Mouse (Mus musculus): ENCODE data around the gene Fam163a.
A peak's percentile ranks its signal among the peaks of the same experiment; 100 is the strongest.

Fam163a gene

DNA sequence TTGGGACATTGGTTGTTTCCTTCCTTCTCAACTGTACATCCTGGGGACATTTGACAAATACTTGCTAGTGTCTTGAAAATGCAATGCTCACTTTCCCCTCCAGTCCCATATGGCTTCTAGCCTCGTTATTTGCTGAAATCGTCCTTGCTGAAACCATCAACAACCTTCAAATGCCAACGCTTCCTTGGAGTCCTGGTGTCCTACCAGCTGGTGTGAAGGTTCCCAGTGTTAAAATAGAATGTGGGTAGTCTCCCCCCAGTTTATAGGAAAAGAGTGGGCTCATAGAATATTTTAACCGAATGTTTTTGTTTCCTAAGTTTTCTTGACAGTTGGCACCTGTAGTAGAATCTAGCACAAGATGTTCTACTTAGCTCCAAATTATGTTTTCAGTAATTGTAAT lies 7.2 kb downstream of the Fam163a start:
- no peak for DNase-seq

DNA sequence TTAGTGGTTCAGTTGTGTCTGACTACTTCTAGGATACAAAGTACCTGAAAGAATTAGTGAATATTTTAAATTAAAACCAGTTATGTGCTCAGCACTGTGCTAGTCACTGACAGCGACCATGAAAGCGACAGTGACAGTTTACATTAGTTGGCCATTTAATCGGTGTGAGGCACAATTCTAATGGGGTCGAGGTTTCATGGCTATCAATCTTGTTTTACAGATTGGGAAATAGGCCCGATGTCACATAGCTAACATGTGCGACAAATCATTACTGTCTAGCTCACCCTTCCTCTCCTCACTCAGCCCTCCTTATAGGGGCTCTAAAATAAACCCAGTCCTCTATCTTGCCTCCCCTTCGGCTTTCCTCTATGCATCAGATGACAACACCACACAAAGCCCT lies 11.5 kb downstream of the Fam163a start:
- no peak for DNase-seq

DNA sequence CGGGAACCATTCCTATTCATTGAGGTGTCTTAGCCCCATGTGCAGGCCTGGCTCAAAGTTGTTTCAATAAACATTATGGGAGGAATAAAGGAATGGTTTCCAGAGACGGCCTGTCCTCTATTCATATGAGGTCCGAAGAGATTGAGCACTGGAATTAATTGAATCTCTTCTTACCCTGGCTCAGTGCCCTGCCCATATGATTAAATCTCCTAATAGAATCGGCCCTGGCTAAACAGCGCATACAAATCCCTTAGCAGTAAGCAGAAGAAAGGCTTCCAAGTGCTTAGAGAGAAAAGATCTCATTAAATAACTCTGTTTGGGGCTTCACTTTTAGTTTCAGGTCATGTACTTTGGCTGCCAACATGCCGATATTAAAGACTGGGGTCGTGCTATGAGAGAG lies 12.0 kb downstream of the Fam163a start:
- no peak for DNase-seq

DNA sequence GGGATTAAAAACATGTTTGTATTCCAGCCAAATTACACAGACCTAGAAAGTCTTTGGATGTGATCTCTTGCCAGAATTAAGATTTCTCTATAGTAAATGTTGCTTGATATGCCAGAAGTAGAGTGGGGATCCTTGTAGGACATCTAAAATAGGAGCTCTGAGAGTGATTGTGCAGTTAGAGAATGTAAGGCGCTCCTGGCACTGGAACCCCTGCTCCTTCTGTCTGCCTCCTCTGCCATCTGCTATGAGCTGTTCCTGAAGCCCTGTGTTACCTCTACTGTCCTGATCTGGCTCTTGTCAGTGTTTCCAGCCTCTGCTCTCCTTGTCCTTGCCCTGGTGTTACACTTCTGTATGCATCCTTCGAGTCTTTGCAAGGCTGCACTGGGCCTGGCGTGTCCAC lies 18.2 kb downstream of the Fam163a start:
- no peak for DNase-seq

DNA sequence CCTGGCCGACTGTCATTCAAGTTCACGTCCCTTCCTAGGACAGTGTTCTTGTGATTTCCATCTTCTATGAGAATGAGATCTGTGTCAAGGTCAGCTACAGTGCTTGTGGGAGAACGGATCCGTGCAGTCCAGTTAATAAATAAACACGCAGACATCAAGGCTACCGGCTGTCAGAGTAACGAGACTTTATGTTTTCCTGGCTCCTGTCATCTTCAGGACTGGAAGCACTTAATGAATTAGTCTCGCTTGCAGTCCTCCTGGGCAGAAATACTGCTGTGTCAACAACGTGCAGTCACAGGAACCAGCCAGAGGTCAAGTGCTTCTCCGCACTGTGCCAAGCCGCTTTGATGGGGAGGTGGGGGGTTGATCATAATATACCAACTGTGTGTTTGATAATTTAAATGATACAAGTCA lies 20.7 kb downstream of the Fam163a start:
- DNase-seq = peak; percentile 67

DNA sequence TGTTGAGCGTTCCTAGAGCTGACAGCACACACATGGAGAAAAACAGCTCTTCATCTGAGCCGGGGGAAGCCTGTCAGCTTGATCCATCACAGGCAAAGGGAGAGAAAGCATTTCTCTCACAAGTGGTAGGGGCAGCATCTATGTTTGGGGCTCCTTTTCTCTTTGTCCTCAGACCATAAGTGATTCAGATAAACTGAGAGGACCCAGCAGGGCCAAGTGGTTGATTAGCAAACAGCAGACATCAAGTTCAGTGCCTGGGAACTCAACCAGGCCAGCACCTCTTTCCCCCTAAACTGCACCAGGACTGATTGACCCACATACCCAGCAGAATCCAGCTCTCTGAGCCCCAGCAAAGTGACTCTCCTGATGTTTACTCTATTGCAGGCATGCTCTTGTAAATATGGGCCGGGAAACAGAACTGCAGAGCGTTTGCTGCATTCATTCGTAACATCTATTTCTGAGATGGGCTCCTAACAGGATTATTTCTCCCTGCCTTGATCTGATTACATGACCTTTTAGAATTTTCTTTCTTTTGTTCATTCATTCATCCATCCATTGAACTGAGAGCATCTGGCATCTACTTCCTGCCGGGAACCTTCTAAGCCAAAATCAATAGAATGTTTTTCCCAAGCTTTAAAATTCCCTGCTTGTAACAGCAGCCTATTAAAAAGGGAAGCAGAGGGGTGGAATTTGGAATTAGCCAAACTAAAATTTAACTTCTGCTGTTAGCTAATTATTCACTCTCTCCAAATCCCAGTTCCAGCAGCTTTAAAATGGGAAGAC lies 21.5 kb downstream of the Fam163a start:
- DNase-seq = peak; percentile 92

DNA sequence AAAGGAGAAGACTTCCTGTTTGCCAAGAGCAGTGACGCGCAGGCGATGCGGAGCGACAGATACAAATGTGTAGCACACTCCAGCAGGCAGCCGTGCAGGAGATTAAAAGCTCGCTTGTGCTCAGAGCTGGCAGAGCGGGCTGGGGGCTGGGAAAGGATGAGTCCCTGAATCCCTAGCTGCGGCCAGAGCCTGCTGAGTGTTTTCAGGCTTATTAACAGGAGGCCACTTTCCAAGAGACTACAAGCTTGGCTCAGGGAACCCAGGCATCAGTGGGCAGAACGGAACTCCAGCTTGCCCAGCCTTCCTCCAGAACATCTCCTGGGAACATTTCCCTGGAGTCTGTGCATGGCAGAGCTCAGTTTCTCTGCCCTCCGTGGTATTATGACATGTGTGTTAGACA lies 25.0 kb downstream of the Fam163a start:
- DNase-seq = peak; percentile 91

DNA sequence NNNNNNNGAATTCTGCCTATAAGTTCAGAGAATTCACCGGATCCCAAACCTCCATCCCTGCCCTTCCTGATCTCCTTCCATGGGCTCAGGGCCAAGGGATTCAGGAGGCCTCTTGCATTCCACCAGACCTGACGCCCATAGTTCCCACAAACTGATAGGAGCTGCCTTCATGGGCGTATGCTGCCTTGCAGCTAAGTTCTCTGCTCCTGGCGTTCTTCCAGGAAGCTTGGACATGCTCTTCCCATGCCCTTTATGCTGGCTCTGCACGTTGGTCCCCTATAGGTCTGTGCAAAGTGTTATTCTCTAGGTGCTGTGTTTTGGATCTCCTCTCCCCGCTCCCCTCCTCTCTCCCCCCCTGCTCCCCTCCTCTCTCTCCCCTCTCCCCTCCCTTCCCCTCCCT lies 36.1 kb downstream of the Fam163a start:
- no peak for DNase-seq

DNA sequence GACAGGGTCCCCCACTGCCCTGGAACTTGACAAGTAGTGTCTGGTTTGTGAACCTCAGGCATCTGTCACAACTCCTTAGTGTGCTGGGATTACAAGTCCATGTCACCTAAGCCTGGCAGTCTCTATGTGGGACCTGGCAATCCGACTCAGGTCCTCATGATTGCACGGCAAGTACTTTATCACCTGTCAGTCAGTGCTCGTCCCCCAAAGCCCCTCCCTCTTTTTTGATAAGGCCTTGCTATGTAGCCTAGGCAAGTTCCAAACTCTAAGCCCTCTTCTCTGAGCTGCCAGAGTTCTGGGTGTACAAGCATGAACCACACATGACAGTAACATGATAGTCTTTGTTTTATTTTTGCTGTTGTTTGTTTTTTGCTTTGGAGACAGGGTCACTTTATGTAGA lies 88.1 kb downstream of the Fam163a start:
- DNase-seq = no peak

DNA sequence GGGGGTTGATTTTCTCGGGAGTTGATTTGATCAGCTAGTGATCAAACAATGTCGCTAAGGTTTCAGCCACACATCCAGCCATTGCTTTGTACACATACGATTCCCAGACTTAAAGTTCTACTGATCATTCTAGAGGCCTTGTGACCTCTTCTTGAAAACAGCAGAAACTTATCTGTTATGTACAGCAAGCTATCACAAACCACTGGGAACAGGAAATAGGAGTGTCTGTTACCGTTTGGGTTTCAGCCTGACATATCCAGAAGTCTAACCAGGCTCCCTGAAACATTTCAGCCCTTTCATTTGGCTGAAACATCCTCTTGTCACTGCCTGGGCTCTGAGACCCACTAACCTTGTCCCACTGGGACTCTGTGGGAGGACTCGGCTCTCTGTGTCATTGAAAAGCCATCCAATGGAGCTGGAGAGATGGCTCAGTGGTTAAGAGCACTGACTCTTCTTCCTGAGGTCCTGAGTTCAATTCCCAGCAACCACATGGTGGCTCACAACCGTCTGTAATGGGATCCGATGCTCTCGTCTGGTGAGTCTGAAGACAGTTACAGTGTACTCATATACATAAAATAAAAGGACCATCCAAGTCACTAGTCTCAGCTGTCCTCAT lies 90.8 kb downstream of the Fam163a start:
- no peak for DNase-seq

DNA sequence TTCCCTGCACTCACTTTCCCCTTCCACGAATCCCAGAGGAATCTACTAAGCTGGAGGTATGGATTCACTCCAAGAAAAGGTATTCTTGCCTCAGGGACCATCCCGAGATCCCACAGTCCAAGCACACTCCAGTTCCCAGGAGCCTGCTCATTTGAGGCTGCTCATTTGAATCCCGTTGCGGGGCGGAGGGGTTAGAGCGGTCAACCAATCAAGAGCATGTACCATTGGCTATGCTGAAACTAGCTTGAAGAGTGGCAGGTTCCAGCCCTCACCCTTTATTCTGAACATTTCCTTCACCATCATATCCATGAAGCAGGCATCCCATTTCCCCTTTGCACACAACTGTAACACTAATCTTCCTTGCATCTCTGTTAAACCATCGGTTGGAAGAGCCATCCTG lies 92.7 kb downstream of the Fam163a start:
- DNase-seq = no peak

DNA sequence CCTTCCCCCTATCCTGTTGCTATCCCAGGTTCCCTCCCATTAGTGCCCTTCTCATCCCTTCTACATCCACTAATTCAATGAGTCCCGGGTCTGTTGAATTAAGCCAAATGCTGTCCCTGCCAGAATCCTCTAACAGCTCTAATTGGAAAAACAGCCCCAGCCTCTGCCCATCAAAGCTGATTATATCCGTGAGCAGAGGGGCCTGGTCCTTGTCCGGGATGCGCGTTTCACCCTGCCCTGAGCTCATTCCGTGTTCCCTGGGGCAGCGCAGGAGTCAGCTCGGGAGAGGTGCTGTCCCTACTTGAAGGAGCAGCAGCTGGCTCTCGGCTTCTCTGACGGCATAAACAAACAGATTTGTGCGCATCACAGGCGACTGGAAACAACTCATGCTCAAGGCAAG lies 93.1 kb downstream of the Fam163a start:
- peak; percentile 68 for DNase-seq

DNA sequence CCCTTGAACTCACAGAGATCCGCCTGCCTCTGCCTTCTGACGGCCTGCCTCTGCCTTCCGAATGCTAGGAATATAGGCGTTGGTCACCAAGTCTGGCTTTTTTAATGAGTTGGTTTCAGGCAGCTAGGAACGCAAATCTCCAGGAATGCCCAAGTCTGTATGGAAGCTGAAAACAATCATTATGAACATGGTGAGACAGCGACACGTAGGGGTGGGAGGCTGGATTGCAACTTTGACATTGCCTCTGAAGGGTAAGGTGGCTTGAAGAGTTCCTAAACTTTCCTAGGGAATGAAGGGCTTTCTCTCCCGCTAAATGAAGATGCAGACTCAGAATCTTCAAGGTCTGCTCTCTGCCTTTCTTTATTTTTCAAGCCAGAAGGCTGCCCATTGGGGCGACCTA lies 93.7 kb downstream of the Fam163a start:
- DNase-seq = peak; percentile 48

DNA sequence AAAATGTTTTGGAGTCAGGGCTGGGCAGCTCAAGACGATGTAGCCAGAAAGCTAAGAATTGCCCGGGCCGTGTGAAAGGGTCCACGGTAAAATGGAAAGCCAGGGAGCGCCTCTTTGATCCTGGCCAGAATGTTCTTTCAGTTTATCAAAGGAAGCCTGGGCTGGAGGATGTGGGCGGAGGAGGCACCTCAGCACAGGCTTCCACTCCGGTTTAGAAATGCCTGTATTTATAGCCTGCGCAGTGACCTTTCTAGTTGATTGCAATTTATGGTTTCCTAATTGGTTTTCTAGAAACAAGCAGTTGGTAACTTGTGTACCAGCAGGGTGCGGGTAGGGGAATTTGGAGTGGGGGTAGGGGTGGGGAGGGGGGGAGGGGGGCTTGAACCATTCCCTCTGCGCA lies 96.4 kb downstream of the Fam163a start:
- DNase-seq = peak; percentile 38

DNA sequence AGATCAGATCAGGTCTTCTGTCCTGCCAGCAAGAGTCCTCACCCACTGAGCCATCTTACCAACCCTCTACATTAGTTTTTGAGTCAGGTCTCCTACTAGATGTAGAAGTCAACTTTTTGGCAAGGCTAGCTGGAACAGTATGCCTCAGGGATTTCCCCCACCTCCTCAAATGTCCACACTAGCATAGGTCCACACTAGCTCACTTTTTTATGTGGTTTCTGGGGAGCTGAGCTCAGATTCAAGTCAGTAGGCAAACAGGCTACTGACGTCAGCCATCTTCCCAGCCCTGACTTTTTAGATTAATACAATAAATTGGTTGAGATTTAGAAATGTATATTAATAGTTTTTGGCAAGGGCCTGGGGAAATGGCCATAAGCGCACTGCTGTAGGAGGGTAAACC lies 97.4 kb downstream of the Fam163a start:
- DNase-seq = no peak

DNA sequence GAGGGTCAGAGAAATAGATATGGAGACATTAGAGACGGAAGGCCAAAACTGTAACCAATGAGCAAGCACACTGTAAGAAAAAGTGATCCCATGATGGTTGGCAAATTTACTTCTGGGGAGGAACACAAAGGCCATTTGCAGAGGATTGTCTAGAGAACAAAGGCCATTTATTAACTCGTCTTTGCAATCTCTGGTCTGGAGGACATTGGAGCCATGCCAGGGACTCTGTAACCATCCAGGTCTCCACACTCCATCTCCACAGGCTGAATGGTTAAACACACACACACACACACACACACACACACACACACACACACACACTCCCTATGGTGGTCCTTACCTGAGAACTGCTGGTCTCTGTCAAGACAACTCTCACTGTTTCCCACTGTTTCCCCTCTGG lies 99.4 kb downstream of the Fam163a start:
- peak; percentile 38 for DNase-seq

DNA sequence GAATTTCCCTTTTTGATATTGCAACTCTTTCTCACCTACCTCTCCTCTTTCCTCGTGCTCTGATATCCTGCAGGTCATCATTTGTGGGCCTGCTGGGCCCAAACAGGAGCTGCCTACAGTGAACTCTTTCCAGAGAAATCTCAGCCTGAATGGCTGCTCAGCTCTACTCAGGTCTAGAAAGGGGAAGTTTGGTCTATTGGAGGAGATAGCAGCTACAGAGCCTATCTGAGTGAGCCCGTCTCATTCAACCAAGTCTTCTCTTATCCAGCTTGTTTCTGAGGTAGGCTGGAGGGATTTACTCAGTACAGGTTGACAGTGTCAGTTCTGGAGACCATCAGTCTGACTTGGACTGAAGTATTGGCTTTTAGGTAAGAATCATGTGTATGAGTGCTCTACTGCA lies 101.1 kb downstream of the Fam163a start:
- no peak for DNase-seq

DNA sequence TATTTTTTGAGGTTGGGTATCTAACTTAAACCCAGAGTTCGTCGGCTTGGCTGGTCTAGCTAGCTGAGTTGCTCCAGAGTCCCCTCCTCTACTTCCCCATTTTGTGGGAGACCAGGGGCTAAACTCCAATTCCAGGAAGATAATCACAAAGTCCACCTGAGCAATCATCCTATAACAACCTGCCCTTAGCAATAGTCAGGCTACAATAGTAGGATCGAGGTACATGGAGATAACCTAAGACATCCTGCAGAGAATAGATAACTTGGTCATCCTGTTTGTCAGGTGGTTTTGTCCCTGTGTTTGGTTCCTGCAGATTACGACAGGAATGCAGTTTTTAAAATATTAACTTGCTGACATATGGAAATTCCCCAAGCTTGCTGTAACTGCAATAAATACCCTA lies 113.0 kb downstream of the Fam163a start:
- no peak for DNase-seq

DNA sequence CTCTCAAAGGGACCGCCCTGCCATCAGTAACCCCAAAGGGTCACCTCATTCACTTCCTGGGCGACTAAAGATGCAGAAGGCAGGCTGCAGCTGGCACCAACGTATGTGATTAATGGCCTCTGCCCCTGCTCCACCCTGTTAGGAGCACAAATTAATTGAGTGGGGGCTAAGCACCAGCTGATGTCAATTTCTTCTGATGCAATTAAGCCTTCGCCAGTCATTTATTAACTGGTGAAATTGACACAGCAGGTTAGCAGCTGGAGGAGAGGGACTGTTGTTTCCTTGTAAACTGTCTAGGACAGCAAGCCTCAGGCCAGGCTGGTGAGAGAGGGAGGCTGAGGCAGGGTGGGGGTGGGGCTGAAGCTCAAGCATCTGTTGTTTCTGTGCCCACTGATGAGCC lies 114.8 kb downstream of the Fam163a start:
- DNase-seq = peak; percentile 72

DNA sequence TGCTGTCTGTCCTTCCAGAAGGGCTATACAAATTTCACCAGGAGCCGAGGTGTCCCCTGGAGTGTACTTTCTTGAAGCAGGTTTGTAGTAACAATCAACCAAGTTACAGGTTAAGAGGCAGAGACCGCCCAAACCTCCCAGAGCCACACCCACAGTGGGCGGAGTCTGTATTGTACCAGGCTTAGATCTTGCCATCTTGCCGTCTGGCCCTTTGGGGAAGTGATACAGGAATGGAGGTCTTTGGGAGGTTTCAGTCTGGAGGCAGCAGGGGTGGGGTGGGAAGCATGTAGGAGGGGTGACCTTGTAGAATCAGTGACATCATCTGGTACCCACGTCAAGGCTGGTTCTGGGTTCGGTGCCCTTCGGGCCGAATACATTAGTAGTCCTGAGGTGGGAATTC lies 115.3 kb downstream of the Fam163a start:
- no peak for DNase-seq

DNA sequence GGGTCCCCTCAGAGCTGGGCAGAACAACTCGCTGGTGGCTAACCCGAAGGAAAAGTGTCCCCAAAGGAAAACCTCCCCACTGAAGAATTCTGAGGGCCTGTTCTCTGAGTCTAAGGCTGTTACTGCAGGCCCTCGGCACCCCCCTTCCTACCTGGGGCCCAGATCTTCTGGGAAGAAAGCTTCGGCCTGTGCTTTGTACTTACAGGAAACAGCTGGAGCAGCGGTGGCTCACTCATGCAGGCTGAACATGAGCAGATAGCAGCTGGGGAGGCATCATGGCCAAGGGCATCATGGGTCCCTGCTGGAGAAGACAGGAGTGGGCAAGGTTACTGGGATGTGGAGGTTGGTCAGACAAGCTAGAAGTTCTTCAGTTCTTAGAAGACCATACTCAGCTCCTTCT lies 117.2 kb downstream of the Fam163a start:
- no peak for DNase-seq

DNA sequence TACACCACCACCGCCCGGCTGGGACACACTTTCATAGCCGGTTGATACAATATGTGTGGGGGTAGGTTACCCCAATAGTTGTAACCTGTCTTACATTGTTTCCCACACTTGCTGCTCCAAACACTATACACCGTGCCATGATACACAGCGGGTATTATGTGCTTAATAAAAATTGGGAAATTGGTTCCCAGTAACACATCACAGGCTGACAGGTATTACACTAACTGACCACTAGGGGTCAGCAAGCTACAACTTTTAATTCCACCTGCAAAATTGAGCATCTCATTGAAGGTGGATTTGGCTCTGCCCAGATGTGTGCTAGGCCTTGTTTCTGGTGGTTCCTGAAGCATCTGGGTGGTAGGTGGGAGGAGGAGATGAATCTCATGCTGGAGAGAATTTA lies 119.1 kb downstream of the Fam163a start:
- DNase-seq = peak; percentile 76

DNA sequence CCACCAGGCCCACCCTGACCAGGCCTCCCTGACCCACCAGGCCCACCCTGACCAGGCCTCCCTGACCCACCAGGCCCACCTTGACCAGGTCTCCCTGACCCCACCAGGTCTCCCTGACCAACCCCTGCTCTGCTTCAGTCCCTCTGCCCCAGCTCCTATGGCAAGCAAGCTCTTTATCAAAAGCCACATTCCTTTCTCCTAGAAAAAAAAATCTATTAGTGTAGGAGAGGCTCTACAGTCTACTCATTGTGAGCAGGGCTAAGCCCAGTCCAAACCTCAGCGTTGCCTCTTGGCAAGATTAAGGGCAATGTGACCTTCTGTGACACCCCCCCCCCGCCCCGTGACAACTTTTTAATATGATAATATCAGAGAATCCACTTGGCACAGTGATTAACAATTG lies 120.2 kb downstream of the Fam163a start:
- DNase-seq = no peak

DNA sequence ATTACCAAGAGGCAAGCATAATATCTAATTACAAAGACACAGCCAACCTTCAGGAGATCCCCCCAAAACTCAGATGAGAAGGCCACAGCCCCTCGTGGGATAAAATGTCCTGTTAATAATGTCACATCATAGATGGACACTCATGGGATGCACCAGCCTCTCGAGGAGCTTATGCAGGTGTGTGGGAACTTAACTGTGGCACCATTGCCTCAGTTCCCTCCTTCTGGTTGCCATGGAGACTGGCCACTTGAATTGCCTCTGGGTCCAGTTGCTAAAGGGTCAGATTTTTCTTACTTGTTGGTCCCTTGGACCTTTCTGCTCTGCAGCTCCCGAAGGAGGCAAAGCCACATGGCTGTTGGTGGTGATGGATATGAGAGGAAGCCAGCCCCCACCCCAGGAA lies 127.2 kb downstream of the Fam163a start:
- DNase-seq = no peak

DNA sequence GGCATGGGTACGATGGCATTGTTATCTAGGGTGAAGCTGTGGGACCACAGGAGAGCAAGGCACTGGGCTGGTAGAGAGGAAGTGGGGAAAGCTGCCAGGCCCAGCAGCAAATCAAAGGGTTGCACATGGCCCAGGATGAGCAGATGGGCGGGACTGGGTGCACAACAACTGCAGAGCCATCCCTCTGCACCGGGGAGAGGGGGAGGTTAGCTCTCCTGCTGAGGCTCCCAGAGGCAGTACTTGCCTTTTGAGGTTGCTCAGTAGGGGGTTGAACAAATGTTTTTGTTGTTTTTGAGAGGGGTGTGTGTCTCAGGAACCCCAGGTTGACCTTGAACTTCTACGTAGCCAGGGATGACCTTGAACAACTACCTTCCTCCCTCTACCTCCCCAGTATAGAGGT lies 128.4 kb downstream of the Fam163a start:
- DNase-seq = no peak
